Mouse (Mus musculus) neural tube, embryonic 10.5 days (tissue): Measurements from ENCODE around the gene Nckap5.
A peak's percentile ranks its signal among the peaks of the same experiment; 100 is the strongest.
"Not testable (repeated sequence)": the region's sequence is repeated elsewhere in the genome, so short reads cannot be mapped to it uniquely, and the experiment has no call there.

ENCODE experiments used
- DNase-seq: peaks from one replicate; pipeline ENCODE4 v3.0.0-alpha.2; 2017; ENCODE audit warnings: low spot score; ENCODE audit errors: extremely low spot score

The Nckap5 gene

DNA sequence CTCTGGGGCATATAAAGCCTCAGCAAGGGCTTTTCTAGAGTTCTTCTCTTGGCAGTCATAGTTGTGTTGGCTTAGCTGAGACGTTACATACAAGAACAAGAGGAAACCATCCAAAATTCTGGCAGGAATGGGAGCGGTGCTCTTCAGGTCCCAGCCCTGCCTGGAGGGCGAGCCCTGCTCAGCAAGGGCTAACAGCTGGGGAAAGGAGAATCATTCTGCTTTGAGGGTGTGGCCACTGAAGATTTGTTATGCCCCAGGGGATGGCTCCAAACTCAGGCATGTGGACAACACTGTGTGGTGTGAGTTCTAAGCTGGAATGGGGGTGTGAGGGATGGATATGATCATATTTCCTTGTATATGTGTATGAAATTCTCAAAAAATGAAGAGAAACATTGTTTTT is 779.1 kb downstream of the Nckap5 start:
- DNase-seq, result no peak

DNA sequence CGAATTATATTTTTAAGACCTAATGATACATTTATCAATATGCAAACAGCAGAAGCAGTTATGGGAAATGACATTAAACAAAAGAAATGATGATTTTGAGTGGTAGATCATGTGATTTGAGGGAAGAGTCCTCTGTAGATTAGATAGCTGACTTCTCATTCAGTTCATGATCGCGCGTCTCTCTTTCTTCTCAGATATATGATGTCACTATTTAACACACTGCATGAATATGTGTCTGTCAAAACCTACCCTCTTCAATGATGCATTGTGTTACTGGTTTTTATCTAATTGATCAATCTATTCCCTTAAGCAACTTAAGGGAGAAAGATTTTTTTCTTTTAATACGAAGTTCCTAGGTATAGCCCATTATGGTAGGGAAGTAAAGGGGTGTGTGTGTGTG is 787.7 kb downstream of the Nckap5 start:
- no peak for DNase-seq

DNA sequence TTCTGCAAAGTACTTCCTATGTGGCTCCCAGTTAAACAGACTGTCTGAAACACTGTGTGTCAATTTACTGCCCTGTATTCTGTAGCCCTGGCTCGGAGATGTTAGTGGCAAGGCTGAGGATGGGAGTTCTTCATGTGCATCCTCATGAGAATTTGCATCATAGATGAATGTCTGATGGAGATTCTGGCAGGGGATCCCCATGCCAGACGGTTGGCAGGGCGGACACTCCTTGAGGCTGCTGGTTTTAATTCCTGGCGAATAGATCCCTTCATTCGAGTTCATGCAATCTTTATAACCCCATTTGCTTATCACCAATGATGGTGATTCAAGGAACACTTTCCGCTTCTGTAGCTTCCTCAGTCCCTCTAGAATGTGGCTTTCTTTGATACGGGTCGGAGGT is 803.1 kb downstream of the Nckap5 start:
- no peak for DNase-seq

DNA sequence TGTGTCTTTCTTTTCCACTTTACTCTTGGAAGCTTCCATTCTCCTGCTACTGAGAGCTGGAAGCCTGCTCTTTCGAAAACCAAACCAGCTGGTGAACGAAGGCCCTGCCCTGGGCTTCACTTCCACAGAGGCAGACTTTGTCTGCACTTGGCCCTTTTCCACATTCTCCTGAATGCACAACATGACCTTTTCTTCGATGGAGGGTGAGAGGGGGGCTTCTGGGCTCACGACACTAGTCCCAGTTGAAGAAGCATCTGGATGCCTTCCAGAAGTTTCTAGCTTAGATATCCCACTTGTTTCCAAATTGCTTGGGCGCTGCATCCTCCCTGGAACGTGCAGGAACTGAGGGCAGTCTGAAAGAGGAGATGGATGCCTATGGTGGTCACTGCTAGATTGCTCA is 806.1 kb downstream of the Nckap5 start:
- no peak for DNase-seq

DNA sequence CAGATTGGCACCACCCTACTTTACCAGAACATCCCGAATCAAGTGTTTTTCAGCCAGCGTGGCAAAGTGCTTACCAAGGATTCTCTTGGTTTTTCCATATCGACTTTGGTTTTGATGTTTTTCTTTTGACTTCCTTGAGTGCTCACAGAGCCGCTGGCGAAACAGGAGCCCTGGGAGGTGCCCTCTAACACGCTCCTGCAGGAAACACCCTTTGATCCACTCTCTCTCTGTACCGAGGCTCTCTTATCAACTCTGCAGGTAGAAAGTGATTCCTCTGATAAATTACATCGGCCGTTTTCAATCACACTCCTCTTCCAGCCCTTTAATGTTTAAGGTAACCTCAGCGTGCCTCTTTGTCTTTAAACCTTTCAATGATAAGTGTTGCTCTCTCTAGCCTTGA is 807.6 kb downstream of the Nckap5 start:
- no peak for DNase-seq

DNA sequence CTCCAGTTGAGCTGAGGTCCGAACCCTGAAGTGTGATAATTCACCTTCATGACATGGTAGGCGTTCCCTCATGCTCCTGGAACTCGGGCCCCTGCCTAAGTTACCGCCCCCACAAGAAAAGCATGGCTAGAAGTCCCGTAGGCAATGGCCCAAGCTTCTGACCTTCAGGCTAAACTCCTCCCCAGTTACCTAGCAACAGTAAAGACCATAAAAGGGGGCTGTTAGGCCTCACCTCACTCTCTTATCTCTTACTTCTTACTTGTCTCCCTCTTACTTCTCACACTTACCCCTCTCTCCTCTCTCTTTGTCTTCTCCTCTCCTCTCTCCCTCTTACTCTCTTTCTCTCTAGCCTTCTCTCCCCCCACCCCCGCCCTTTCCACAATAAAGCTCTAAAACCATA is 811.9 kb downstream of the Nckap5 start:
- DNase-seq, result not testable (repeated sequence)

DNA sequence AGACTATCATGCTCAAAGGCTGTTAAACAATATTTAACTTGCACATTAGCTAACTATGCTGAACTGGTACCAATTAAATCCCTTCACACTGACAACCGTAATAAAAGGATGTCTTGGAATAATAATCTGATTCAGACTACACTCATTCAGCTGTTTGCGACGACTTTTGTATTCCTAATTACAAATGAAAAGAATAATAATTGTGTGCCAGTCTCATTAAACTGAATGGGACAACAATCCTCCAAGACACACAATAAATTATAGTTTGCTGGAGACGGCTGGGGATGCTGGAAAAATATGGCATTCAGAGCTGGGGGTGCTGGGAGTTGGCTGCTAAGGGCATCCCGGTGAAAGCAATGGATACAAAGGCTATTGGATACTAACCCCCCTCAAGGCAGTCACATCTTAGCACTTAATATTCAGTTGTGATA is 818.9 kb downstream of the Nckap5 start:
- no peak for DNase-seq

DNA sequence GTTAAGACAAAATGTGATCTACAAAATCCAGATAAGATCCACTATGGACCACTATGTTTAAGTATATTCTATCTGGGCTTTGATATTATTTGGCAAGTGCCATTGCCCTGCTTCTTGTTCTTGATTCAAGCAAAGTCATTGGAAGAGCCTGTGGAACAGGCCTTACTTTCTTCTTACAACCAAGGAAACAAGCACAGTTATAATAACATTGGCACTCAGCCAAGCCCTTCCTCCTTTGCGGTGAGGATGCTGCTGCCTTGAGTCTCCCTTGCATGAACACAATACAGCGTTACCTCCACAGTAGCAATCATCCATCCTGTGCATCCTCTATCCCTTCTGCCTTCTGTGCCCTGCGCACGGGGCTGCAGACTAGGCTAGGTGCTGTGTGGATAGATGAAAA is 823.0 kb downstream of the Nckap5 start:
- DNase-seq, result no peak

DNA sequence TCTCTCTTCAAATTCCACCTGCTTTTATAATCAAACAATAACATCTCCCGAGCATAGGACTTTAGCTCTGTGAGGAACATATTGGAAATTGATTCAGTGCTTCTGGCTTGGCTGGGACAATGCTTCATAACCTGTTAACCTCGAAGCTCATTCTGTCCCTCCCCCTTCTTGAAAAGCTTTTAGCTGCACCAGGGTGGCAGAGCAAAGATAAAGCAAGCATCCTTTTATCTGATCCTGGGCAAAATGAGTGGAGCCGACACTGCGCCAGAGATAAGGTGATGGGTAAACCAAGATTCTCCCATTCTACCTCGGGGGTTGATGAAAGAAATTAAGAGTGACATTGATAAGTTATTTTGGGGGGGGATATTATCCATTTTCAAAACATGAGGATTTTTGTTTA is 824.9 kb downstream of the Nckap5 start:
- no peak for DNase-seq

DNA sequence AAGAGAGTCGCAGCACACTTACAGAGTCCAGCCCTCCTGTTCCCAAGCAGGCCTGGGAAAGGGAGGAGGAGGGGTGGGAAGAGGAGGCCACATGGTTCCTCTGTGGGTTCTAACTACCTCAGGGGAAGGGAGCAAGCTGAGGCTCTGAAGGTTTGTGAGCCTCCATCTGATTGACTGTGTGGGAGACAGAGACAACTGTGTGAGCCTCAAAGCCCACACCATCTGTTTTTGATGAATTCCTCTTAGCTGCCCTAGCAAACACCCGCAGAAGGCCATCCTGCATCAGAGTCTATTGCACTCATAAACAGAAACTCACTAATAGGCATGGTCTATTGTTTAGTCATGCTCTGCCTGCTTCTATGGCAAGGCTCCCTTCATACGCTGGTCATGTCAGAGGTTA is 834.1 kb downstream of the Nckap5 start:
- DNase-seq, result peak; percentile 27

DNA sequence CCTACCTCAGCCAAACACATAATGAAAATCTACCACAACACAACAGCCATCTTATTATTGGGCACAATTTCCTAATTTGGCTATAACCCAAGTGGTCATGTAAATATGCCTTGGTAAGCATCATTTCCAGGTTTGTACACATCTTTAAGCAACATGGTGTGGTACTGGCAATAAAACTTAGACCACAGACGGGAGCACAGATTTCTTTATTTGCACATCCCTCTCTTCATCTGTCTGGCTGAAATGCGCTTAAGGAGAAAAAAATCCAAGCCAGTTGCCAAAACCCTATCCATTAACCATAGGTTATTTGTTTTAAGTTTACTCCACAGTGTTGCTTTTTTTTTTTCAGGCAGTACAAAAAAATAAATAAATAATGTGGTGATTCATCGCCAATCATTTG is 842.8 kb downstream of the Nckap5 start:
- no peak for DNase-seq

DNA sequence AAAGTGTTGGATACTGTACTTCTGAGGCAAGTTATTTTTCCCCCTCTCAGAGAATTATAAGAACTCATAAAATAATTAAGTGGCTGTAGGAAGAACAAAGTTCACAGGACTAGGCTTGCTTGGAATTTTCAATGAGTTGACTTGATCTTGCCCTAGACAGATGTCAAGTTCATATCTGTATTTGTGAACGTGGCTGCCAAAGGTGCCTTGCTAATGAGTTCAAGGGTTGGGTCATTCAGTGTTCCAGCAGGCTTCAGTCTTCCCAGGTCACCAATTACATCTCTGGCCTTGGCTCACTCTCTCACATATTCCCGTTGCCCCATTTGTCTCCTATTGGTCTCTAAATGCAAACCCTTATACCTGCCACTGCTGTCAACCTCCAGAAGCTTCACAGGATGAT is 846.0 kb downstream of the Nckap5 start:
- DNase-seq, result no peak

DNA sequence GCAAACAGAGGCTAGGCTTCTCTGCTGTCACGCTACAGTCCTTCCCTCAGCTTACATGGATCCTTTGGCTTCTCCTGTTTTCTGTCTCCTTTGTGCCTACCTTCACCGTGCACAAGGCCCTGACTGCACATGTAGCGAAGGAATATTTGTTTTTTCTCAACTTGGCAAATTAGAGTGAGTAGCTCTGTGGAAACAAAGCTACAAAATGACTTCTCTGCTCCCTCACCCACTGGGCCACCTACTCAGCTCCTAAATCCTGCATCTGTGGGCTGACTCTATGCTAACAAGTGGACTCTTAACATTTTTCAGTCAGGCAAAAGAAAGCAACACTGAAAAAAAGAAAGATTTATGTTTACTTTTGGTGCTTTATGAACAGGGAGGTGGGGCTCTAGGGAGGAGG is 856.0 kb downstream of the Nckap5 start:
- DNase-seq, result no peak

DNA sequence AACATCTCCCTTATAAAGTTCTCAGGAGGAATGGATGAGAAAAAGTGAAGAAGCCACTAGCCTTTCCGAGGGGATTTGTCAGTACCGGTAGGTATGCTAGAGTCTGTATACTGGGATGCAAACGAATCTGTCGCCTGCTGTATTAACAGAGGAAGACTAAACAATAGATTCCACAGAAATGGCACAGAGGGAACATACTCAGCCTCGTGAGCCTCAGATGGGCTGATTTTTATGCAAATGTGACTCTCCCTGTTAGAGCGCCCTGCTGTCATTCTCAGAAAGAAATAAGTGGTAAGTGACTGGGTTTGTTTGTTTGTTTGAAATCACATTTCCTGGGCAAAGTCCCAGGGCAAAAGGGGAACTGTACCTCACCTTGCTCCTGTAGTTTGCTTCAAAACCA is 858.7 kb downstream of the Nckap5 start:
- DNase-seq, result no peak

DNA sequence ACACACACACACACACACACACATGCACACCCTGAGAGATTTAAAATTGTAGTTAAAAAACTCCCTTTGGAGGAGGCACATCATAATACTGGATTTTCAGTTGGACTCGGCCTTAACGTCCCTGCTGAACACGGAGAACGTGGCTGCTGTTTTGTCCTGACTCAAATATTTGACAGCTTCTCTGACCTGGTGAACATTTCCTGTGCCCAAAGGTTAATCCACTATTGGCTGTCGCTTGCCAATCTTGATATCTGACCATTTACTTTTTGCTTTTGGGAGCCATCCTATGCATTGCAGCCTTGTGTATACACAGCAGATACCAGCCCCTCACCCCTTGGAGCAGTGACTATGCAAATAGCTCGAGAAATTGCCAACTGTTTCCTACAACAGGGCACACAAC is 862.9 kb downstream of the Nckap5 start:
- DNase-seq, result no peak

DNA sequence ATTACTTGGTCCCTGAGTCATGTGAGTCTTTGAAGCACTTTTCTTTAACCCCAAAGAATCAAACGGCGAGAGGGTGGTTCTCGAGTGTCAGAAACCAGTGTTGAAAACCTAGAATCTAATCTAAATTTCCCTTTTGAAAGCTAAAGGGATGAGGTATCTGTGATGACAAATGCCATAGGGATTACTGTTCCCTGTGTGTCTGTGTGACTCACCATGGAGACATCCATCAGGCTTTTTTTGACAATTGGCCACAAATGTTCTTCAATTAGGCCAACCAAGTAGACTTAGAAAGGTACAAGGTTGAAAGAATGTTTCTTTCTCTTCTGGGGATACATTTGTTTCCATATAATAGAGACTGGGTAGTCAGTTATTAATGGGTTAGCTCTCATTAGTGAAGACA is 879.6 kb downstream of the Nckap5 start:
- no peak for DNase-seq

DNA sequence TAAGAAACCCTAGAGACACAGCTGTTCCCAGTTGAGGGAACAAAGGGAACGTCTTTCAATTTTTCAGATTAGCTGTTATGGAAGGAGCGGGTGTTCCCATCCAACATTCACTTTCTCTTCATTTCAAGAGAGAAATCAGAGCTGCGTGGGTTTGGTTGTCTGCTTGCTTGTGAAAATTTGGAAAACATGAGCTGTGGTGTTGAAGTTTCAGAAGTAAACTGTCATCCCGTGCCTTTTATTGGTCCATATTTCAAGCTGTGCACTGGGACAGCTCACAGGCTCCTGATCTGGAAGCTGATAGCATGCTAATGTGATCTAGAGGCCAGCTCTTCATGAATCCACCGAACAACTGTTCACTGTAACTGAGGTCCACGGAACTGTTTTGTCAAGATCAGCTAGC is 881.5 kb downstream of the Nckap5 start:
- DNase-seq, result no peak

DNA sequence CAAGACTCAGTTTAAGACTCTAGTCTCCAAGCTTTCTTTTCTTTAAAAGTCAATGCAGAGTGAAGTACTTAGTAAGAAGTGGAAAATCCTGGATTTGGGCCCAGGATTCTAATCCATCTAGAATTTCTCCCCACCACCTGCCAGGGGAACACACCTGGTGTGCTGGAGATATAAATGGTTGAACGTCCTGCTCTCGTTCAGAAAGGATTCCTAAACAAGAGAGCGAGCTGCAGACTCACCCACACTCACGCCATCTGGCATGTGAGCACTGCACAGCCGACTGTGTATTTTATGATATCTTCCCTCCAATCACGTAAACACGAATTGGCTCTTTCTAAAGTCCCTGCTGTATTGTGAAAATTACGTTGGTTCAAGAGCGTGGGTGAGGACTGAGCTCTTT is 885.5 kb downstream of the Nckap5 start:
- no peak for DNase-seq

DNA sequence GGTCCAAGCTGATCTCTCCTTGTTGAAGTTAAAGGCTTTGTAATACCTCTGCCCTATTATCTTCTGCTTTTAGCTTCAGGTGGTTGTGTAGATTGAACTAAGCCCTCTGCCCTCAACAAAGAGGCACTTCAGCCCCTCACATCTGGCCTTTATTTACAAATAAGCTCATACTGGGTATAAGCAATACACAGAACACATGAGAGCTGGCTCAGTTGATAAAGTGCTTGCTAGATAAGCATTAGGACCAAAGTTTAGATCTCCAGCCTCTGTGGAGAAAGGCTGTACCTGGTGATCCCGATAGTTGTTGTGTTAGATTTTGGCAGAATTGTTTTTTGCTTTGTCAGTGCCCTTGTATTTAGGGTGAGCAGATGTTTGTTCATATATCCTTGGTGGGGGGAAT is 887.3 kb downstream of the Nckap5 start:
- DNase-seq, result no peak

DNA sequence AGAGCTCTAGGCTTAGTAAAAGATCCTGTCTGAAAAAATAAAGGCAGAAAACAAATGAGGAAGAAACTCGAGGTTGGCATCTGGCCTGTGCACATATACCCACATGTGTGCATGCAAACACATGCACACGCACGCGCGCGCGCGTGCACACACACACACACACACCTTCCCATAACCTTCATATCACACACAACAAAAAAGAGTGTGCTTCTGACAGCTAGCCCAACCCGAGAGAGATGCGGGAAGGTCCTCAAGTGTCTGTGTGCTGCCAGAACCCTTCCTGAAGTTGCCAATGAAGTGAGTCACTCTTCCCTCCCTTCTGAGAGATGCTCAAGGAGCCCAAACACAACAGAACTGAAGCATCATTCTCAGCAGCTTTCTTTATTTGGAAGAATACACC is 905.1 kb downstream of the Nckap5 start:
- no peak for DNase-seq

DNA sequence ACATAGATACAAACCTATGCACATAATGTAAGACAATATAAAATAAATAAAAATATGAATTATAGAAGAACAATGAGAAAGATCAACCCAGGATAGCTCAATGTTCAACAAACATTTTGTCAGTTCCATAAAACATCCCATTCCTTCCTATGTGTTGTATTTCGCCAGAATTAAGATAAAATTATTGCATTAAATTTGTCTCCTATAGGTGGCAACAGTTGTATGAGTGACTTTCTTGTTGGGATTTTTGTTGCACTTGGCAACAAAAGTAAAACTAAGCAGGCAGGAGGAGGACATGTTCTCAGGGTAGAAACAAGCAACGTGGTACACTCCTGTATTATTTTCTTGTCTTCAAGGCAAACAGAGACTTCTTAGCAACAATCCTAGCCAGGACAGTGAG is 907.5 kb downstream of the Nckap5 start:
- DNase-seq, result no peak

DNA sequence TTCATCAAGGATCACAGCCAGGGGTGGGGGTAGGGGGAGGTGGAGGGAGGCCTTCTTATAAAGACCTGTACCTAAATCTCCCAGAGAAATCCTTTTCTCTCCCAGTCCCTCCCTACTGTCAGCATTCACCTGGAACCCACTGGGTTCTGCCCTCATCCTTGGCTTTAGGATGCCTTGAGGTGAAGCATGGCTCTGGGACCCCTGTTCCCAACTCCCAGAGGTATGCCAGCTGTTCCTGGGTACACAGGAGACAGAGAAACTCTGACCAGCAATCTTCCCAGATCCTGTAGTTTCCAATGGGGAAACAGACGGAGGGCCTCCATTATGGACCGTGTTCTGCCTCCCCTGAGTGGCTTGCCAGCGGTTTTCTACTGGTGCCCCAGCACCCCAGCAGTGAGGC is 909.9 kb downstream of the Nckap5 start:
- no peak for DNase-seq

DNA sequence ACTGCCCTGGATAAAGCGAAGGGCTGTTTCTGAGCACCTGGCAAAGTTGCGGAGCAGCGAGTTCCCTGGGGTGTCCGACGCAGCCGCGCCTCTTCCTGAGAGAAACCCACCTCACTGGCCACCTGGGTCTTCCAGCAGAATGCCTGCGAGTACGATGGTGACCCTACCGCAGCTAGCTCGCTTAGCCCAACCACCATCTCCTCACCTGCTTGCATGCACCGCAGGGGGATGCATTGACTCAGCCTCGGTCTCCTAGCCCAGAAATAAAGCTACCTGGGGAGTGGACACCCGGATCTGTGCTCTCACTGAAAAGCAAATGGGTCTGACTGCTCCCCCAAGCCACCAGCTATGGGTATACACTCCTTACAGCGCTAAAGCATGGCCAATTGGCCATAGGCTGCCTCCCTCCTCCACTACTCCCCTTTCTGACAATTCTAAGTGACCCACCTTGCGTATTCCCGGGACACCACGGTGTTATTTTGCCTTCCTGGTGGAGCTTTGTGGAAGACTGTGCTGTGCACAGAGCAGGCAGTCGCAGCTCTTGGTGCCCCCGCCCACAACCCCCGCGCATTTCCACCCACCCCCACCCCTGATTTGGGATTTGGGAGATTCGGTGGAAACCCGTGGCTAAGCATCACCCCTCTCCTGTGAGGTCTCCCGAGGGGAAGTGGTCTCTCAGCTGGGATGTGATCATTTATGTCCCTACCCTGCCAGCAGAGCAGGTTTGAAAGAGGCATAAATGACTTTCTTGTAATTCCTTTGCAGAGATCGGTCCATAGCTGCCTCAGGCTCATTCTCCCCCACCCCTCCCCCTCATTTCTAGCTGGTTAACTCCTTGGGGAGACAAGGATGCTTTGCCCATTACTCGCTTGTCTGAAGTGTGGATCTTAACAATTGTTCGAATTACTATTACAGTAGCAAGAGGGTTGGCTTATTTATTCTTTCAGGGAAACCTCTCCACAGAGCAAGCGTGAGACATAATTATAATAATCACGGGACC is 917.7 kb downstream of the Nckap5 start, which contains the start of gene Lypd1:
Gene Lypd1, minus strand, starts transcription at position 501 of the 1,000 bp plus-strand sequence.
- DNase-seq, result peak; percentile 42
